Comparison of ENCODE assay signal across 8 mouse cellular contexts in genomic region chr2:32961192-32961995, GRCm38 (mm10). TPM values are rescaled to one million over a fixed set of nuclear protein-coding genes. Genes with fewer than 3 reads are reported as not detected.
DNase-seq lines count a peak whose midpoint lies in the region; ATAC-seq and TF ChIP-seq lines count a peak whose summit lies in the region.

Gene Rpl12 (plus strand): TSS chr2:32961559.
Gene Lrsam1 (minus strand): TSS chr2:32961614.

- peak within 1 kb of the TSS; percentile 82 for H3K9ac ChIP-seq in forebrain, postnatal 0 days
- peak within 1 kb of the TSS; percentile 92 for H3K9ac ChIP-seq in lung, embryonic 16.5 days (ENCODE audit: low read length)

- peak within 1 kb of the TSS; percentile 84 for H3K4me3 ChIP-seq in G1E (ENCODE audit: low read depth, low read length)
- peak within 1 kb of the TSS; percentile 67 for H3K4me3 ChIP-seq in forebrain, postnatal 0 days (ENCODE audit: low read depth, low read length)
- peak within 1 kb of the TSS; percentile 85 for H3K4me3 ChIP-seq in lung, embryonic 16.5 days (ENCODE audit: low read length)

- no peaks in the 10 kb centered on the region for H3K9me3 ChIP-seq in G1E (replicated peaks)
- no peaks in the 10 kb centered on the region for H3K9me3 ChIP-seq in forebrain, postnatal 0 days (ENCODE audit: low read length)
- no peaks in the 10 kb centered on the region for H3K9me3 ChIP-seq in lung, embryonic 16.5 days (ENCODE audit: control insufficient read depth, low read length)

- peak; percentile 64 for ATAC-seq in G1E (ENCODE audit: extremely low read depth, insufficient number of reproducible peaks, low FRiP score, poor library complexity, severe bottlenecking)
- ATAC-seq in forebrain, postnatal 0 days = peak; percentile 96
- ATAC-seq in lung, embryonic 16.5 days (ENCODE audit: low read depth) = peak; percentile 95

- H3K27me3 ChIP-seq in G1E (ENCODE audit: insufficient read depth, low read length) = no peaks in the 10 kb centered on the region
- H3K27me3 ChIP-seq in forebrain, postnatal 0 days (ENCODE audit: insufficient read depth, low read length) = no peaks in the 10 kb centered on the region
- H3K27me3 ChIP-seq in lung, embryonic 16.5 days (ENCODE audit: control insufficient read depth, insufficient read depth, low read depth, low read length) = no peaks in the 10 kb centered on the region

- WGBS in forebrain, postnatal 0 days = 3% methylated on average over 55 of the region's 55 CpGs
- WGBS in lung, embryonic 16.5 days = 2% methylated on average over 55 of the region's 55 CpGs

- no peak for TF ChIP-seq CTCF in G1E (IDR thresholded peaks at IDR 0.05; ENCODE audit: low read depth, low read length)
- TF ChIP-seq CTCF in forebrain, postnatal 0 days (IDR thresholded peaks at IDR 0.05; ENCODE audit: low read depth) = no peak

- H3K4me1 ChIP-seq in G1E (ENCODE audit: insufficient read depth, low read depth, low read length) = peaks cover 42% of the 10 kb centered on the region
- peaks cover 8% of the 10 kb centered on the region for H3K4me1 ChIP-seq in forebrain, postnatal 0 days (ENCODE audit: insufficient read depth)
- H3K4me1 ChIP-seq in lung, embryonic 16.5 days (replicated peaks; ENCODE audit: control insufficient read depth, insufficient read depth, low read length) = peaks cover 32% of the 10 kb centered on the region

- peaks cover 72% of the 10 kb centered on the region for H3K36me3 ChIP-seq in G1E (replicated peaks)
- peaks cover 30% of the 10 kb centered on the region for H3K36me3 ChIP-seq in forebrain, postnatal 0 days (ENCODE audit: insufficient read depth)
- H3K36me3 ChIP-seq in lung, embryonic 16.5 days (ENCODE audit: control insufficient read depth, insufficient read depth, low read length) = peaks cover 21% of the 10 kb centered on the region

- H3K4me2 ChIP-seq in forebrain, postnatal 0 days (ENCODE audit: low read depth) = peak within 1 kb of the TSS; percentile 76
- peak within 1 kb of the TSS; percentile 93 for H3K4me2 ChIP-seq in lung, embryonic 16.5 days (ENCODE audit: low read depth, low read length)

- H3K27ac ChIP-seq in forebrain, postnatal 0 days (ENCODE audit: low read depth, low read length) = peak within 1 kb of the TSS; percentile 87
- peak within 1 kb of the TSS; percentile 88 for H3K27ac ChIP-seq in lung, embryonic 16.5 days (ENCODE audit: low read length)

- DNase-seq in G1E (ENCODE audit: low spot score) = peak; percentile 95
- DNase-seq in cerebellum, adult 18-20 months = peak; percentile 91 to 94
- peak; percentile 96 for DNase-seq in forebrain, postnatal 0 days
- peak; percentile 97 for DNase-seq in heart, postnatal 4 days
- peak; percentile 88 for DNase-seq in layer of hippocampus, adult 9-10 months (ENCODE audit: low spot score)
- peak; percentile 93 for DNase-seq in ovary, postnatal 10 days (ENCODE audit: low spot score)
- DNase-seq in thymus, postnatal 10 days (ENCODE audit: low spot score in 2 of 2) = peak; percentile 94 to 97

RNA-seq across cellular contexts. Expression of gene Rpl12, which starts in this region (rescaled TPM):
- total RNA-seq in G1E (2014; fragmentation: Nextera tagmentation) = 4,306 and 4,312 TPM in 2 replicates
- total RNA-seq in G1E (2017) = 1,968 and 2,280 TPM in 2 replicates
- polyA plus RNA-seq in G1E (2012) = 2,853 and 2,936 TPM in 2 replicates
- total RNA-seq in forebrain, postnatal 0 days (2014; rRNA removed) = 266 and 507 TPM in 2 replicates
- 102 and 129 TPM in 2 replicates for polyA plus RNA-seq in forebrain, postnatal 0 days (2015; fragmentation: Nextera tagmentation; extraction: Ambion mirVana)
- 100 to 1,000 TPM; 151 to 169 TPM for total RNA-seq in heart, postnatal 4 days (2021)
- polyA plus RNA-seq in lung, embryonic 16.5 days (2015; fragmentation: Nextera tagmentation; extraction: Ambion mirVana) = 145 and 151 TPM in 2 replicates

RNA-seq across cellular contexts. Expression of gene Lrsam1, which starts in this region (rescaled TPM):
- total RNA-seq in G1E (2014; fragmentation: Nextera tagmentation) (10.4 and 12.8 TPM in 2 replicates), G1E (2017) (5.0 and 8.5 TPM in 2 replicates)
- 9.5 and 10.8 TPM in 2 replicates for polyA plus RNA-seq in G1E (2012)
- total RNA-seq in forebrain, postnatal 0 days (2014; rRNA removed) = 23.1 and 28.7 TPM in 2 replicates
- 12.7 and 17.4 TPM in 2 replicates for polyA plus RNA-seq in forebrain, postnatal 0 days (2015; fragmentation: Nextera tagmentation; extraction: Ambion mirVana)
- 10 to 100 TPM; 12.9 to 13.4 TPM for total RNA-seq in heart, postnatal 4 days (2021)
- polyA plus RNA-seq in lung, embryonic 16.5 days (2015; fragmentation: Nextera tagmentation; extraction: Ambion mirVana) = 9.3 and 10.6 TPM in 2 replicates

Comparison
In these comparisons a context has a peak if more than half of its experiments do, and no peak if none do; other contexts are left out.
1. Peak in every context shown above with its lines: DNase-seq, ATAC-seq, H3K4me3 ChIP-seq and H3K27ac ChIP-seq.
2. RNA of gene Rpl12 (polyA plus RNA-seq): 2,853 to 2,936 TPM in G1E; 145 to 151 TPM in lung, embryonic 16.5 days and 102 to 129 TPM in forebrain, postnatal 0 days; every median in the first group is over 10 times any median in the second.